Mouse (Mus musculus) c-Kit-positive CD71-negative TER-119-negative erythroid progenitor cells, embryonic 14.5 days (primary cell): ENCODE data around the gene Atp8b4.

Source experiments
- DNase-seq: peaks from one replicate; pipeline ENCODE4 v3.0.0-alpha.2; 2013; ENCODE audit warnings: low read depth

Atp8b4 gene

DNA sequence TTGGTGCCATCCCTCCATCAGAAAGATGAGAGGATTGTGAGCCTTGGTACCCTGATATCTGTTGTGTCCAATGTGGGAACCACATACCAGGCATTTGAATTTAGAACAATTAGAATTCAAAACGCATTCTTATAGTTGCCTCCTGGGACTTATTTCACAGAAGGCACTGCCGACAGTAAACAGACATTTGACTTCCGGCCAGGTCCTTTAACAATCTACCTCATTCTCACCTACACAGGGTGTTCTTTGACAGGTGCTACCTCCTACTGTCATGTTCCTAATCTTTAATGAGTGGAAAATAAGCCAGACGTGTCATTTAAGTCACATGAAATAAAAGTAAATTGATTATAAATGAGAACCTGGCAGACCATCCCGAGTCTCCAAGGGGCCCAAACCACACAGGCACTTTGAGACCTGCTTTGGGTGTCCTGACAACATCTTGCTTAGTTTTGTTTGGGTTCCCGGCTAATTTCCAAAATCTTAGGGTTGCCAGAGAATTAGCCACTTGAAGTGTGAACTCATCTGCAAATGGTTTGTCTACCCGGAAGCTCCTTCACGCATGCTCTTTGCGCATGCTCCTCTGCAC lies 67.9 kb downstream of the Atp8b4 start:
- no peak for DNase-seq

DNA sequence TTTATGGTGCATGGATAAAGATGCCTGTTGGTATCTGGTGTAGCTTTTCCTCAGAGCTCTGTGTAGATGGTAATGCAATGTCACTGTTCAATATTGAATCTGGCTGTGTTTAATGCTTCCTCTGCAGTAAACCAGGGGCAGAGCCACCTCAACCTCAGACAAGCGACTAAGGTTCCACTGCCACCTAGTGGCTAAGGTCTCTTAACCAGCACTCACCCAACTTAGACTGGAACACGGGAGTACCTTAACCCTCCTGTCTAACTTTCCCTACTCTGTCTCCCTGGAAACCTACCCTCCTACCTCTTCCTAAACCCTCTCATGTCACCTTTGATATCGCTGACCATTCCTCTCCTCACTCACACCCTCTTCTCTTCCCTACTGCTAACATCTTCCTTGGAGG lies 71.2 kb downstream of the Atp8b4 start:
- DNase-seq: peak; percentile 58

GRCm38 (mm10) chr2:126425223-126425622 lies 75.3 kb downstream of the Atp8b4 start:
- no peak for DNase-seq

GRCm38 (mm10) chr2:126424714-126425113 lies 75.8 kb downstream of the Atp8b4 start:
- DNase-seq: no peak

- DNase-seq: no peak
Measured at GRCm38 (mm10) chr2:126420901-126421300, 79.6 kb downstream of the Atp8b4 start.

DNA sequence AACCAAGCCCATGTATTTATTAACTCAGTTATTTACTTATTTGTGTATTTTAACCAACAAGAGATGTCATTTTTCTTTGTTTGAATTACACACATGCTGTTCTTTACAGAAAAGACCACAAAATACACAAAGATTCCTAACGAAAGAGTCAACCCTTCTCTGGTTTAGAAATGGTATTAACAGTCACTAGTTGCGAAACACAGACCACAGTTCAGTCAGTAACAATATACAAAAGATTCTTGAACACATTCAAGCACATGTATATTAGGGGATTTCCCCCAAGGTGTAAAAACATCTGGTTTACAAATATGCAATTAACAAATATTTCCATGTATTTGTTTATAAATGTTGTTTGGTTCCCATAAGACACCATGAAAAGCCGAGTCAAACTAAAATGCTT lies 81.6 kb downstream of the Atp8b4 start:
- no peak for DNase-seq

DNA sequence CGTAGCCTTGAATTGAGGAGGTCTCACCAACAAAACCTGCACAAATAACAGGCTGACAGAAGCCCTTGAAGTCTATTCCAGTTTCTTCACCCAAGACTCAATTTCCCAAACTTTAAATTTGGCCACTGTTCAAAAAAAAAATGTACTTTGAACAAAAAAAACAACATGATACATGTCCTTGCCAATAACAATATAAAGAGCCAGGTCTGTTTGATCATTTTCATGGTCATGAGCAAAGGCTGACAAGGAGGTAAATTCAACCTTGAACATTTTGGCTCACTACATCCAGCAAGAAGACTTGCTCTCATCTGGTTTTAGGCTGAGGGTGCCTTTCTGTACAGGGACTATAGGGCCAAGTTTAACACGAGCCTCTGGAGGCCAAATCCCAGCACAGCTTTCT lies 83.7 kb downstream of the Atp8b4 start:
- DNase-seq: no peak

- no peak for DNase-seq
Measured at GRCm38 (mm10) chr2:126415981-126416380, 84.5 kb downstream of the Atp8b4 start.

- DNase-seq: no peak
Measured at GRCm38 (mm10) chr2:126412759-126413158, 87.7 kb downstream of the Atp8b4 start.

GRCm38 (mm10) chr2:126399454-126399853 lies 101.0 kb downstream of the Atp8b4 start:
- DNase-seq: no peak

- no peak for DNase-seq
Measured at GRCm38 (mm10) chr2:126399017-126399416, 101.5 kb downstream of the Atp8b4 start.

DNA sequence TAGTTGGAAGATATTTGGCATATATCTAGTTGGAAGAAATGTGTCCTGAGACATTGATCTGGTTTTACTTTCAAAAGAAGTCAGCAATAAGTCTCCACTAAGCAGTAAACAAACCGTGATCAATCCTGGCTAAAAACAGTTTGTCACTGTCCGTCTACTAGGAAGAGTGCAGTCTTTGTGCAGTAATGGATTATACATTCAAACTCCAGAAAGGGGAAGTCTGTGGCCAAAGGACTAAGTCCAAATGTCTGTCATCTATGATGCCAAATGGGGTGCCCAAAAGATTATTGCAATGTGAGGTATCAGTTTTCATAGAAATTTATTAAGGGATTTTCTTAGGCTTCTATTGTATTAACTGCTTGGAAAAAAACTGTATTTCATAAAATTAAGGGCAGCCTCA lies 102.3 kb downstream of the Atp8b4 start:
- no peak for DNase-seq

- DNase-seq: no peak
Measured at GRCm38 (mm10) chr2:126397513-126397912, 103.0 kb downstream of the Atp8b4 start.

DNA sequence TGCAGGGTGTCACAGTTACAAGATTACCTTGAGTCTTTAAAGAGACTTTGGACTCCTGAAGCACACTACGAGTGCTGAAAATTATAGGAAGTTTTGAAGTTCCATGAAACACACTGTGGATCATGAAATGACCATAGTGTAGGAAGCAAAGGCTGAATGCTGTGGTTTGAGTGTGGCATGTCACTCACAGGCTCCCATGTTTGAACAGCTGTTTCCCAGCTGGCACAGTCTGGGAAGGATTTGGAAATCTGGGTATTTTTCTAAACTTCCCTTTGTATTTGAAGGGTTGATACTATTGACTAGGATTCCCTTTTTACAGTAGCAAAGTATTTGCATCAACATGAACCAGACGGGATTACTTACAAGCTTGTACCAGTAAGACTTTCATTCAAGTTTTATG lies 105.5 kb downstream of the Atp8b4 start:
- no peak for DNase-seq

GRCm38 (mm10) chr2:126387458-126388037 lies 112.9 kb downstream of the Atp8b4 start:
- DNase-seq: no peak

GRCm38 (mm10) chr2:126386056-126386455 lies 114.4 kb downstream of the Atp8b4 start:
- DNase-seq: no peak

DNA sequence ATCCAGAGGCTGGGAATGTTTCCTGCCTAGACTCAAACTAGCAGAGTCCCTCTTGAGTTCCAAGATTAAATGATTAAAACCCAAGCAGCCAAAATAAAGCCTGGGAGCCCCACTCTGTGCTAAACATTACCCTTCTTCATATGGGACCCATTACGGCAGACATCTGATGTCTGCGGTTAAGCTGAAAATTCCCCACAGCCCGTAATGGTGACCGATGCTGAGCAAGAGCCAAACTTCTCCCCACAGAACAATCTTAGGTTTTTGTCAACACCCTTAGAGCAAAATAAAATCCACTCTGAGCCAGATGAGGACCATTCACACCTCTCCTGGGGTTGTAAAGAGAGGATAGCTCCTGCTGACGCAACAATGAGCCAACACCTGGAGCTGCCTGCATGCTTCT lies 120.2 kb downstream of the Atp8b4 start:
- DNase-seq: no peak

DNA sequence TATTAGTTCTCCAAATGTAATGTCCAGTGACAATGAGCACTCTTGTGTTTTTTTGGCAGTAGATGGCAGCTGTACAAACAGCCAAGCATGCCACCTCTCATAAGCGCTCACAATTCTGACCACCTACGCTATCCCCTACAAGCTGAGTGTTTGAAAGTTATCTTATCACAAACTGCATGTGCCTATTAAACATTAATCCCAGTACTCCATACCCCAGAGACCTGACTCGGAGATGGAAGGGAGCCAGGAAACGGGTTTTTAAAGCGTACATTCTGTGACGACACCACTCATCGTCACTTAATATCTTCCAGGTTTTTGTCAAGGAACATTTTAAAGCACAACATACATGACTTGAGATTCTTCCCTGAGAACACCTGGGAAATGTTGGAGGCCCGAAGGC lies 128.8 kb downstream of the Atp8b4 start:
- no peak for DNase-seq

DNA sequence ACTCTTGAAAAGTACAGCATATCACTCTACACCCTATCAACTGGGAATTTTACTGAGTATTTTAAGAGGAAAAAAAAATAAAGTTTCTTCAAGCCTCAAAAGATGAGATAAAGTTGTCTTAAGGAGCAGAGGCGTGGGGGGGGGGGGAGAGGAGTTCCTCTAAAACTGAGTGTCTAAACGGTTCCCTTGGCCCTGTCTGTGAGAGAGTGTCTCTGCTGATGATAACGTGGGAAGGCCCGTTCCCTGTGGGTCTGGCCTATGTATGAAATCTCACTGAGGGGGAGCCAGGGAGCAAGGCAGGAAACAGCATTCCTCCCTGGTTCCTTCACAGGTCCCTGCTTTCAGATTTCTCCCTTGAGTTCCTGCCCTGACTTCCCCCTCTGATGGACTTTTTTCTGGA lies 130.7 kb downstream of the Atp8b4 start:
- DNase-seq: no peak

DNA sequence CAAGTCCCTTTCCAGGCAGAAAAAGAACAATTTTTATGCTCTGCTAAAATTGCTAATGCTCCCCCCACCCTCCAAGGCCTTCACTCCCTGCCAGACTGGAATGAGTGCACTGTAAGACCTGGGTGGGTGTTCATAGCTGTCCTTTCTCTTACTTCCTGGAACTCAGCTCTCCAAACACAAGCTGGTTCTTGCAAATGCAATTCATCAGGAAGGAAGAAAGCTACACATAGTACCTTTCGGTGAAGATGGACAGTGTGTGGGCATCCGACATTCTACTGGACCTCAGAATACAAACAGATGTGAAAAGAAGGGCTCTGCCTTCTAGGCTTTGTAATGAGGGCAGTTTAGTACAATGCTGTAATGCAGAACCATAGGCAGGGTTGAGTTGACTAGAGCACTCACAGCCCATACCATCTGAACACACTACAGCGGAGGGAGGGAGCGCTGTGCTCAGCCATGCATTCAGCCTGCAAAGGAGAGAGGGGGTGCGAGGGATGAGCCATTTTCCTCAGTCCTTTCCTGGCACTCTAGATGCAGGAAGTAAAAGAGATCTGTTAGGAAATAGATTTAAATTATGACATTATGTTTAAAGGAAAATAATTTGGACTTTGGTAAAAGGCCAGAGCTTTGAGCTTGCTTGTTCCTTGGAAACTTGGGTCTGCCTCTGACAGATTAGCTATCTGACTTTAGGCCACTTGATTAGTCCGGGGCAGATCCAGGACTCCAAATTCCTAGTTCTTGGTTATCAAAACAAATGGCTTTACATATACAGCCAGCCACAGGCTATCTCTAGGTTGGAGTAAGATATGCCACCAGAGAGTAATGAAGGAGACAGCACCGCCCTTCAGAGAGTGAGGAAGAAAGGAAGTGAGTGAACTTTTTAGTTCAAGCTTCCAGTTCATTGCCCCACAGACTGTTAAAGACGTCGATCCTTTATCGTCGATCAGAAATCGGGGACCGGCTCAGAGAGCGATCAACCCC lies 136.4 kb downstream of the Atp8b4 start:
- DNase-seq: no peak

GRCm38 (mm10) chr2:126363050-126363744 lies 137.3 kb downstream of the Atp8b4 start:
- peak; percentile 70 for DNase-seq

DNA sequence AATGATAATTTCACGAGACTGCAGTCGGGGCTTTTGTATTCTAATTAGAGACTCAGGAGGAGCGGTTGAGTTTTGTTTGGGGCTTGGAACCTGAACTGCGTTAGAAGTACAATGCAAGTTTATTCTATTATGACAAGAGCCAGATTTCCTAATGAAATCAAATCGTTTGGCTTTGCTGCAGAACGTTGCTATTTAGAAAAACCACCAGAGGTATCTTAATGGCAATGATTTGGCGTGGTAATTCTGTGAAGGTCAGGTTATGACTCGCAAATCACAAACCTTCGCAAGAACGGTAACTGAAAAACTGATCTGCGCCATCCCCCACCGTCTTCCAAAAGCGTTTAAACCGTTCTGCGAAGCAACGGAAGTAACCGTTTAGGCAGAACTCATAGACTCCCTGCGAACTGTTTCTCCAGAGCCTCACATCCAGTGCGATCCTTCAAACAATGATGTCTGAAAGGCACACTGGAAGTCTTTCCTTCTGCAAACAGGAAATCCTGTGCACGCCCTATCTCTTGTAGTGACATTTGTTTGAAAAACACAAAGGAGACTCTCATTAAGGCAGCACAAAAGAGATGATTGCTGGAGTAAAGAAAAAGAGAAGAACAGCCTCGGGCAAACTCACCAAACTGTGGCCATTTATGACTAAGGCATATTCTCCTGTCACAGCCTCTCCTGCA lies 139.2 kb downstream of the Atp8b4 start:
- DNase-seq: no peak
